Mouse (Mus musculus) ES-Bruce4 (cell line): ENCODE data around the gene Smoc2.

Source experiments
- CTCF ChIP-seq: IDR thresholded peaks from one replicate; pipeline ENCODE4 v1.8.1; 2011; ENCODE audit warnings: low read depth, low read length
- EP300 ChIP-seq: IDR thresholded peaks from 2 replicates; pipeline ENCODE4 v1.6.1; 2011; ENCODE audit warnings: low read depth, low read length; ENCODE audit not compliant: insufficient read depth
- POLR2A ChIP-seq: IDR thresholded peaks from one replicate; pipeline ENCODE4 v1.8.1; 2011; ENCODE audit warnings: low read length; ENCODE audit not compliant: insufficient read depth

GRCm38 (mm10) chr17:14262217-14262616 lies 17.1 kb upstream of the Smoc2 start:
- no peak for TF ChIP-seq CTCF
- no peak for TF ChIP-seq EP300
- no peak for TF ChIP-seq POLR2A
